Mouse (Mus musculus) limb, embryonic 14.5 days (tissue): ENCODE measurements around the gene Tcf7l2. TPM values are rescaled to one million over a fixed set of nuclear protein-coding genes. Genes with fewer than 3 reads are reported as not detected.

Source experiments
- ATAC-seq: fragments of 200-750 bp; cut with Nextera tagmentation; 2 replicates; pipeline ENCODE4 v1.8.0; 2017; ENCODE audit warnings: low read depth, moderate number of reproducible peaks, moderate TSS enrichment; ENCODE audit not compliant: low FRiP score
- DNase-seq: peaks from one replicate; pipeline ENCODE4 v3.0.0-alpha.2; 2015; ENCODE audit warnings: low spot score
- H3K27ac ChIP-seq: fragments of 300-500 bp; sonication (generic); replicated peaks from 2 replicates; pipeline ENCODE4 v1.5.1; 2014; ENCODE audit warnings: low read depth, mild to moderate bottlenecking, low read length, moderate library complexity, mixed read lengths
- H3K27me3 ChIP-seq: fragments of 300-500 bp; sonication (generic); 2 replicates; pipeline ENCODE4 v1.6.1; 2014; ENCODE audit warnings: low read length, mixed read lengths; ENCODE audit not compliant: control insufficient read depth, insufficient read depth
- H3K36me3 ChIP-seq: fragments of 300-500 bp; sonication (generic); 2 replicates; pipeline ENCODE4 v1.6.1; 2014; ENCODE audit warnings: mild to moderate bottlenecking, low read length, moderate library complexity, mixed read lengths; ENCODE audit not compliant: control insufficient read depth, insufficient read depth
- H3K4me1 ChIP-seq: fragments of 300-500 bp; sonication (generic); 2 replicates; pipeline ENCODE4 v1.6.1; 2014; ENCODE audit warnings: antibody characterized with exemption, low read length, mixed read lengths; ENCODE audit not compliant: control insufficient read depth, insufficient read depth
- H3K4me2 ChIP-seq: fragments of 300-500 bp; sonication (generic); replicated peaks from 2 replicates; pipeline ENCODE4 v1.6.1; 2014; ENCODE audit warnings: low read depth, mild to moderate bottlenecking, low read length, moderate library complexity; ENCODE audit not compliant: severe bottlenecking
- H3K4me3 ChIP-seq: fragments of 300-500 bp; sonication (generic); replicated peaks from 2 replicates; pipeline ENCODE4 v1.5.1; 2014; ENCODE audit warnings: low read length
- H3K9ac ChIP-seq: fragments of 300-500 bp; sonication (generic); 2 replicates; pipeline ENCODE4 v1.6.1; 2014; ENCODE audit warnings: mild to moderate bottlenecking, low read depth, low read length, moderate library complexity; ENCODE audit not compliant: severe bottlenecking
- H3K9me3 ChIP-seq: fragments of 300-500 bp; sonication (generic); 2 replicates; pipeline ENCODE4 v1.6.1; 2016; ENCODE audit warnings: low read length; ENCODE audit not compliant: control insufficient read depth
- POLR2A ChIP-seq: fragments of 200-500 bp; IDR thresholded peaks from 2 replicates; pipeline ENCODE4 v1.8.0; 2012; ENCODE audit warnings: inconsistent platforms, mild to moderate bottlenecking, moderate library complexity, borderline replicate concordance; ENCODE audit not compliant: insufficient read depth, insufficient read length; ENCODE audit errors: extremely low read depth
- WGBS: fragments of 180-500 bp; shearing (Covaris S2); extraction: QIAGEN DNeasy Blood & Tissue Kit; methylation state at CpG from one replicate; pipeline ENCODE4 v1.1.7; 2014; 5-methylcytosine and 5-hydroxymethylcytosine counted together
- polyA plus RNA-seq, 2 experiments: library from polyadenylated mRNA; depleted of rRNA in 1 of 2; stranded (reverse) in 1 of 2; unstranded in 1 of 2; fragments of >200 nt; fragmentation: Nextera tagmentation in 1 of 2; extraction: Ambion mirVana in 1 of 2; gene quantifications; 2 replicates each; pipeline versions ENCODE4 v1.2.1 to v1.2.3; 2012 to 2014

Tcf7l2 gene
- polyA plus RNA-seq, 2 experiments = 51.6 to 134 TPM

DNA sequence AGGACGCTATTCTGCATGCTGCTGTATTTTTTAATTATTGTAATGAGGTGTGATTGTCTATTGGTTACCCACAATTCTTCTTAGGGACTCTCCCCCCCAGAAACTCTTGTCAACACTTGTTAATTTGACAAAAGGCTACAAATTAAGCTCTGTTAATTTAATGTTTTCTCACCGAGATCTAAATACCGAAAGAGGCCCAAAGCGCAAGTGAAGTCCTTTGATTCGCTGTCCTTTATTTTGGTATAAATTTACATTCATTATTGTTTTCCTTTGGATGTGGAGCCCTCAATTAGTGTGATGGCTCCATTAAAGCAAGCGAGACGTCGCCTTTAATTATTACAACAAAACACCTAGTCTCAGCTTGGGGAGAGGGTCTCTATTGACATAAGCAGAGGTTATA is 170.3 kb downstream of the Tcf7l2 start:
- H3K36me3 ChIP-seq = peaks cover 49% of the 10 kb centered on the region
- ATAC-seq (no peak), DNase-seq (no peak)
- 78% methylated on average over 8 of the region's 8 CpGs for WGBS
- no peak overlapping the region for H3K9ac ChIP-seq
- 0 out of 2 replicates have a peak, but pooled peaks cover 4% of the 10 kb centered on the region for H3K9me3 ChIP-seq
- no peak overlapping the region for H3K4me3 ChIP-seq
- H3K27ac ChIP-seq = no peak overlapping the region
- H3K4me2 ChIP-seq = no peak overlapping the region
- H3K27me3 ChIP-seq = no peaks in the 10 kb centered on the region
- no peak for TF ChIP-seq POLR2A
- H3K4me1 ChIP-seq = peaks cover 16% of the 10 kb centered on the region

DNA sequence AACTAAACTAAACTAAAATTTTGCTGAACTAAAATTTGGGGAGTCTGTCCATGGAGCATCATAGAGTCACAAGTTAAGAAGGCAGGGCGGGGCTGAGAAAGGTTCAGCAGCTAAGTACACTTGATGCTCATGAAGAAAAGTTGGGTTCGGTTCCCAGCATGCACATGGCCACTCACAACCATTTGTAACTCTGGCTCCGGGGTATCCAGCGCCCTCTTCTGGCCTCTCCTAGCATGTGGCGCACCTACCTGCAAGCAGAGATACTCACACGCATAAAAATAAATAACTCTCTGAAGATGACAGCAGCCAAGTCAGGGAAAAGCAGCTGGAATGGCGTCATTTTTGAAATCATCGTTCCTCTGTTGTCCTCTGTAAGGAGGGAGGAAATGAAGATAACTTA is 171.2 kb downstream of the Tcf7l2 start:
- TF ChIP-seq POLR2A = no peak
- Histone ChIP-seq H3K4me3 (no peak overlapping the region), H3K27ac (no peak overlapping the region), H3K36me3 (peaks cover 56% of the 10 kb centered on the region), H3K4me2 (no peak overlapping the region), H3K9ac (no peak overlapping the region), H3K4me1 (peaks cover 16% of the 10 kb centered on the region), H3K9me3 (0 out of 2 replicates have a peak, but pooled peaks cover 4% of the 10 kb centered on the region), H3K27me3 (no peaks in the 10 kb centered on the region)
- 93% methylated on average over 8 of the region's 8 CpGs for WGBS
- DNase-seq (no peak), ATAC-seq (no peak)

DNA sequence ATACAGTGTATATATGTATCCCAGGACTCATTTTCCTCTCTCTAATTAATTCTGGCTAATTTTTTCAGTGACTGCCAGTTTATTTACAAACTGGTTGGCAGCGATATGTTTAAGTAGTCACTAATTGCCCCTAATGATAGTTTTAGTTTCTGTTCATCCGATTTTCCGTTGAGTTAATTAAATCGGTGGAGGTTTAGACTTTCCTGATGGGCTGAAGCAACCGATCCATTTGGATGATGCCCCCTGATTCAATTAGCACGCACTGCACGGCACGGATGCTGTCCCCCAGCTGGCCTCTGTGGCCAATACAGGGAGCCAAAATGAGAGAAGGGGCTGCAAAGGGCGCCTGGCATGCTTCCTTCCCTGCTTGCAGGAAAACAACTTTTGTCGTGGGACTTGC is 172.0 kb downstream of the Tcf7l2 start:
- Histone ChIP-seq H3K4me3 (no peak overlapping the region), H3K4me1 (peaks cover 16% of the 10 kb centered on the region), H3K36me3 (peaks cover 55% of the 10 kb centered on the region), H3K27ac (no peak overlapping the region), H3K27me3 (no peaks in the 10 kb centered on the region), H3K9me3 (0 out of 2 replicates have a peak, but pooled peaks cover 4% of the 10 kb centered on the region), H3K9ac (no peak overlapping the region), H3K4me2 (no peak overlapping the region)
- no peak for ATAC-seq
- no peak for TF ChIP-seq POLR2A
- WGBS = 69% methylated on average over 10 of the region's 10 CpGs
- DNase-seq = no peak

DNA sequence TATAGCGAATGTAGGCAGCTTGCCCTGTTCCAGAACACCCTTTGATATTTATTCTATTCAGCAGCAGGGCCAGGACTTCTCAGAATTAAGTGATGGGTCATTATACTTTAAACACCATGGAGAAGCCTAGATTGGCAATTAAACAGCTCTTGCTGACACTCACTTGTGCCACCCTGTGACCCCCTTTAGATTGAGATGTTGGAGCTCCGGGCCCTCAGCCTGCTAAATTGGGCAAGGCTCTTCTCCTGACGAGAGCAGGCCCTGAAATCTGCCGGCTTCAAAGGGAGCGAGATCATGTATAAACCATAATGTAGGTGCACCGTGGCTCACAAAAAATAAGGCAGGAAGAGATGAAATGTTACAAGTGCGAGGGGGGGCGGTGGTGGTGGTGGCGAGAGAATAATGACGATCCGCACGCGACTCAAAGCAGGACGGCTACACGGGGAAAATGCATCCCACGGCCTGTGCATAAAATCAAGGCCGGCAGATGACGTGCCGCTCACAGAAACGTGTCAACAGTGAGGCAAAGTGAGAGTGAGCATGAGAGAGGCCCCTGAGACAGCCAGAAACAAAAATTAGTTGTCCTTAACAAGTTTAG is 173.1 kb downstream of the Tcf7l2 start:
- Histone ChIP-seq H3K27me3 (no peaks in the 10 kb centered on the region), H3K27ac (no peak overlapping the region), H3K4me3 (no peak overlapping the region), H3K4me1 (peaks cover 16% of the 10 kb centered on the region), H3K36me3 (peaks cover 59% of the 10 kb centered on the region), H3K9ac (no peak overlapping the region), H3K9me3 (0 out of 2 replicates have a peak, but pooled peaks cover 4% of the 10 kb centered on the region), H3K4me2 (no peak overlapping the region)
- no peak for TF ChIP-seq POLR2A
- DNase-seq = no peak
- no peak for ATAC-seq
- 37% methylated on average over 20 of the region's 20 CpGs for WGBS

DNA sequence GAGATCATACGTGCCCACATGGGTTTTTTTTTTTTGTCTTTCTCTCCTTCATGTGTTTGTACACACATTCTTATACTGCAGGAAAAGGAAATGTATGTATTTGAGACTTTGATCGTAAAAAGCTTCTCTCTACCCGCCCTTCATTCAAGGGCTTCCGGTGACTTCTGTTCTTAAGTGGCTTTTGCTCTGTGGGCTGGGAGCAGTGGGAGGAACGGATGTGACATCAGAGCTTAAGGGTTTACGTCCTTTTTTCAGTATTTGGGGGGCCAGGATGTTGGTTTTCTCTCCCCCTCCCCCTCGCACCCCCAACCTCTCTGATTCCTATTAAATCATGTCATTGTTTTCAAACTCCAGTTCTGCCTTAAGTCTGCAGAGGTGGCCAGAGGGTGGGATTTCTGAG is 173.9 kb downstream of the Tcf7l2 start:
- no peak overlapping the region for H3K9ac ChIP-seq
- ATAC-seq (no peak), DNase-seq (no peak)
- H3K4me3 ChIP-seq = no peak overlapping the region
- no peak for TF ChIP-seq POLR2A
- H3K36me3 ChIP-seq = peaks cover 59% of the 10 kb centered on the region
- WGBS = 43% methylated on average over 7 of the region's 7 CpGs
- H3K27me3 ChIP-seq = no peaks in the 10 kb centered on the region
- 0 out of 2 replicates have a peak, but pooled peaks cover 4% of the 10 kb centered on the region for H3K9me3 ChIP-seq
- H3K4me1 ChIP-seq = peaks cover 16% of the 10 kb centered on the region
- H3K27ac ChIP-seq = no peak overlapping the region
- no peak overlapping the region for H3K4me2 ChIP-seq

DNA sequence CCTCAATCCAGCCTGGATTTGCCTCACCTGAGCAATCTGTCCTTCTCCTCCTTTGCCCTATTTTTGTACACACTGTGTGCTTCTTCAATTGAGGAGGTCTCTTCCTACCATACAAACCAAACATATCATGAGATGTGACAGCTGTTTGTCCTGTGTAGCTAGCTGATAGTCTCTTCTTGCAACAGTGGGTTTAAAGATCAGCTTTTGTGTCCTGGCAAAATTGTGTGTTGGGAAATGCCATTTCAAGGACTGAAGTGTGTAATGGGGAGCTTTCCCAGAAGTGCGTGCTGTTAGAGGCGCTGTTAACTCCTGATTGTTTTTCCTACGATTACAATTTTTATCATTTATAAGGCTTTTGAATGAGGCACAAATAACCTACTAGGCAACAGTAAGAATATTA is 174.6 kb downstream of the Tcf7l2 start:
- H3K36me3 ChIP-seq = peaks cover 61% of the 10 kb centered on the region
- H3K9ac ChIP-seq = no peak overlapping the region
- H3K4me3 ChIP-seq = no peak overlapping the region
- H3K27me3 ChIP-seq = no peaks in the 10 kb centered on the region
- ATAC-seq (no peak), DNase-seq (no peak)
- TF ChIP-seq POLR2A = no peak
- no peak overlapping the region for H3K4me2 ChIP-seq
- 0 out of 2 replicates have a peak, but pooled peaks cover 4% of the 10 kb centered on the region for H3K9me3 ChIP-seq
- peaks cover 16% of the 10 kb centered on the region for H3K4me1 ChIP-seq
- no peak overlapping the region; the same call in 1 of the 2 replicates for H3K27ac ChIP-seq
- 92% methylated on average over 3 of the region's 3 CpGs for WGBS
